Mouse (Mus musculus): ENCODE measurements around the gene Sfn.

Gene Sfn

DNA sequence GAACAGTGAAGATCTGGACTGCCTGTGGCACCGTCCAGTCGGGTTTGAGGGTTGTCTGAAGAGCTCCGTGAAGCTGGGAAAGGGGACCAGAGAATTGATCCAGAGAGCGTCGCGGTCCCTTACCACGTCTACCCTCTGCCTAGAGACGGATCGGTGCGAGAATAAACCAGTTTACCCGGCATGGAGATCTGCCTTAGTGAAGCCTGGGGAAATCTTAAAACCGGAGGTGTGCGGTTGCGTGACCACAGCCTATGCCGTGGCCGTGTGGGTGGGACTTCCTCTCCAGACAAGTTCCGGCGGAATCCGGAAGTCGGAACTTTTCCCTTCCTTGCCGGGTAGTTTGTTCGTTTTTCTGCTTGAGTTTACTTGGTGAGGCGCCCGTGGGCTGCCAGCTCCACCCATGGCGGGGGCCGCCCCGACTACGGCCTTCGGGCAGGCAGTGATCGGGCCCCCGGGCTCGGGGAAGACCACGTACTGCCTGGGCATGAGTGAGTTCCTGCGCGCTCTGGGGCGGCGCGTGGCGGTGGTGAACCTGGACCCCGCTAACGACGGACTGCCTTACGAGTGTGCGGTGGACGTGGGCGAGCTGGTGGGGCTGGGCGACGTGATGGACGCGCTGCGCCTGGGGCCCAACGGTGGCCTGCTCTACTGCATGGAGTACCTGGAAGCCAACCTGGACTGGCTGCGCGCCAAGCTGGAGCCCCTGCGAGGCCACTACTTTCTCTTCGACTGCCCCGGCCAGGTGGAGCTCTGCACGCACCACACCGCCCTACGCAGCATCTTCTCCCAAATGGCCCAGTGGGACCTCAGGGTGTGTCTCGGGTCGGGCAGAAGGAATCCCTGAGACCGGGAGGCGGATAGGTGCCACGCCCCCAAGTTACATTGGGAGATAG lies 17.7 kb downstream of the Sfn start, which contains the start of gene Gpn2:
Gene Gpn2 (plus strand): TSS at position 304 of the 893 bp plus-strand sequence.
- DNase-seq (ENCODE audit: low spot score in 2 of 2) = peak; percentile 69 to 78

DNA sequence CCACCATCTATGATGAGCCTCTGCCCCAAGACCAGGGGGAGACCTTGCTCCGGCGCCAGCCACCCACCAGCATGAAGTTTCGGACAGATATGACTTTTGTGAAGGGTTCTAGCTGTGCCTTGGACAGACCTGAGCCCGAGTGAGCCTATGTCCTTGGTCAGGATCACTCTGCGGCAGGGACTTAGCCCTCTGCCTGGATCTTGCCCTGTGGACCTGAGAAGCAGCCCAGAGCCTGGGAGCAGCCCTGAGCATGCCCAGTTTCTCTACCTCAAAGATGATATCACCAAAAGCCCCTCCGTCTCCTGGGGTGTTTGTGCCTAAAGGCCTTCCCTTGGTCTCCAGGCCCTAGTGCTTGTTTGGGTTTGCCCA lies 18.3 kb downstream of the Sfn start:
- no peak for DNase-seq (ENCODE audit: low spot score in 2 of 2)

DNA sequence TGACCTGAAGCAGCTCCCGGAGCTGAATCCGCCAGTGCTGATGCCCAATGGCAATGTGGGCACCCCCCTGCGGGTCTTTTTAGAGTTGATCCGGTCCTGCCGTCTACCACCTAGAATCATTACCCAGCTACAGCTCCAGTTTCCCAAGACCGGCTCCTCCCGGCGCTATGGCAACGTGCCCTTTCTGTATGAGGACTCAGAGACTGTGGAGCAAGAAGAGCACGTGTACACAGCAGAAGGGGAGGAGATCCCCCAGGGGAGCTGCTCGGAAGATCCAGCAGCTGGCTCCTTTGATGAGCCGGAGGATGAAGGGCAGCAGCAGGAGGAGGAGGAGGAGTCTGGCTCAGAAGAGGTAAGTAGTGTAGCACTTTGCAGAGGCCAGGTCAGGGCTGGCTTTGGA lies 24.0 kb downstream of the Sfn start:
- no peak for DNase-seq (ENCODE audit: low spot score in 2 of 2)

DNA sequence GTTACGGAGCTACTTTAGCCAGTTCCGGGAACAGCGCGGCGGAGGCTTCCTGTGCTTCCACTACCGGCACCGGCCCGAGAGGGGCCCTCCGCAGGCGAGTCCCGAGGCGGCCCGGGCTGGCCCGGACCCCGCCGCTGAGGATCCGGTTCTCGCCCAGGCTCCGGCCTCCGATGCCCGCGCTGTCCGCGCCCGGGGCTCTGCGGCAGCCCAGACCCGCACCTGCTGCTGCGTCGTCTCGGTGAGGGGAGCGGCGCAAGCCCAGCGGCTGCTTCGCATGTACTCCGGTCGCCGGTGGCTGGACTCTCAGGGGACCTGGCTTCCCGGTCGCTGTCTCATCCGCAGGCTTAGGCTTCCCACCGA lies 27.1 kb downstream of the Sfn start:
- DNase-seq (ENCODE audit: low spot score in 2 of 2) = no peak

DNA sequence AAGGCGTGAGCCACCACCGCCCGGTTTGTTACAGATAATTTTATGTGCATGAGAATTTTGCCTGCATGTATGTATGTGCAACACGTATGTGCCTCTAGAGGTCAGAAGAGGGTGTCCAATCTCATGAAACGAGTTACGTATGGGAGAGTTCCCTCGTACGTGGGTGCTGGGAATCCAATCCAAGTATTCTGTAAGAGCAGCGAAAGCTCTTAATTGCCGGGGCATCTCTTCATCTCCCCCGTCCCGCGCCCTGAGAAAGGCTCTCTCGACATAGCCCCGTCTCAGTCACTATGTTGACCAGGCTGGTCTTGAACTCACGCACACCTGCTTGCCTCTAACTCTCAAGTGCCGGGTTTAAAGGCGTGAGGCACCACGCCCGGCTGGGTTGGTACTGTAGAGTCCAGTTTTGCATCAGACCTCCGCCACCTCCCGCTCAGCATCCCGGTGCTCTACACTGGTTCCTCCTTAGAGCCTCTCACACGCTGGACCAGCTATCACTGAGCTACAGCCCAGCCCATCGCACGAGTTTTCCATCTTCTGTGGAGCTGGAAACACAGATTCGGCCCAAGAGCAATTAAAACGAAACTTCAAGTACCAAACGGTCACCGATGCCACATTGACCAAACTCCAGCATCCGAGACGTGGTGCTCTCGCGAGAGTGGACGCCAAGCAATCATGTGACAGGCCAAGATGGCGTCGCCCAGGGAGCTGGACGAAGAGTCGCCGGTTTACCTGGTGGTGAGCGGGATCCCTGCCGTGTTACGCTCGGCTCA lies 27.7 kb downstream of the Sfn start, which contains the start of gene Gpatch3:
Gene Gpatch3 (plus strand): TSS at position 676 of the 773 bp plus-strand sequence.
- DNase-seq (ENCODE audit: low spot score in 2 of 2) = peak; percentile 83 to 90

DNA sequence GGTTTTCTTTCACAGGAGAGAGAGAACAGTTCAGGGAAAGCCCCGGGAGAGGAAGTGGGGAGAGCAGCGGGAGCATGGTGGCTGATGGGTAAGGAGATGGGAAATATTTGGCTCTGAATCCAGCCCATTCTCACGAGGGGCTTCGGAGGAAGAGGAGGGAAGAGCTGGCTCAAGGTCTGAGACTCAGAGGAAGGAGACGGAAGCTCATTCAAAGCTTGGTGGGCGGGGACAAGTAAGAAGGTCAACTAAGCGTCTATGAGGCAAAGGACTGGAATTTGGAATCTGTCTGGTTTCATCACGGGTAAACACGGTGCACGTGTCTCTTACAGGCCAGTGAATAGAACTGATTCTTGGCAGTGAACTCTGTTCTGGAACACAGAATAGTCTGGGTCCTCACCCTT lies 31.9 kb downstream of the Sfn start:
- no peak for DNase-seq (ENCODE audit: low spot score in 2 of 2)

DNA sequence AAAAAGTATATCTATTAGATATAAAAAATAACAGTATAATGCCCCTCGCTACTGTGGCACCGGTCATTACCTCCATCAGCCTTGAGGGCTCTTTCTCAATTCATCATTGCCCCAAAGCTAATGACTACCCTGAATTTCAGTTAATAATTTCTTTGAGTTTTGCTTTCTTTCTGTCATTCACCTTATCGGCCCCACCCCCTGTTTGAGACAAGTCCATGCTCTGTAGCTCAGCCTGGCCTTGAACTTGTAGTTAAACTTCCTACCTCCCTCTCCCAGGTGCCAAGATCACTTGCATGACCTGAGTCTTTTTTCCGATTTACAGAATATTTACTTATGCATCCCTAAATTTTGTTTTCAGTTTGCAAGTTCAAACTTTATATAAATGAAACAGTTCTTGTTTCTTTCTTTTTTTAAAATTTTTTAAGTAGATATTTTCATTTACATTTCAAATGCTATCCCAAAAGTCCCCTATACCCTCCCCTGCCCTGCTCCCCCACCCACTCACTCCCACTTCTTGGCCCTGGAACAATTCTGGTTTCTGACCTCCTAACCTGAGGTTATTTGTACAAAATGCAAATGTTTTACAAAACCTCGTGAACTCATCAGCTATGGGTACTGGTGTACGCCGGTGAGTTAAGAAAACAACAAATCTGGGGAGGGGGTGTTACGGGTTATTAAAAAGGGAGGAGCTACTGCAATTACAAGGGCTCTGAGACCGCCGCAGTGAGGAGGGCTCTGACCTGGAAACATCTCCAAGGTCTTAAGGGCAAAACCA lies 32.5 kb downstream of the Sfn start:
- no peak for DNase-seq (ENCODE audit: low spot score in 2 of 2)

DNA sequence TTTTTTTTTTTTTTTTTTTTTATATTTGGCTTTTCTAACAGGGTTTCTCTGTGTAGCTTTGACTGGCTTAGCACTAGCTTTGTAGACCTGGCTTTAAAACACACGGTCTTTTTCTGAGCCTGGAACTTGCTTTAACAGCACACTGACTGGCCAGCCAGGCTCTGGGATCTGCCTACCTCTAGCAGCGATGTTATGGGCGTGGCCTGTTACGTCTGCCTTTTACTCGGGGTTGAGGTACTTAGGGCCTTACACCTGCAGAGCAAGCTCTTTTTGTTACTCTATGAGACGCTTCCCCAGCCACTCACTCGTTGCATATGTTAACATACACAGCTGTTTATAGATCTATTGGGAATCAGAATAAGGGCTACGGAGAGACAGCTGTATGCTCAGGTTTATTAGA lies 34.7 kb downstream of the Sfn start:
- DNase-seq (ENCODE audit: low spot score in 2 of 2) = no peak

DNA sequence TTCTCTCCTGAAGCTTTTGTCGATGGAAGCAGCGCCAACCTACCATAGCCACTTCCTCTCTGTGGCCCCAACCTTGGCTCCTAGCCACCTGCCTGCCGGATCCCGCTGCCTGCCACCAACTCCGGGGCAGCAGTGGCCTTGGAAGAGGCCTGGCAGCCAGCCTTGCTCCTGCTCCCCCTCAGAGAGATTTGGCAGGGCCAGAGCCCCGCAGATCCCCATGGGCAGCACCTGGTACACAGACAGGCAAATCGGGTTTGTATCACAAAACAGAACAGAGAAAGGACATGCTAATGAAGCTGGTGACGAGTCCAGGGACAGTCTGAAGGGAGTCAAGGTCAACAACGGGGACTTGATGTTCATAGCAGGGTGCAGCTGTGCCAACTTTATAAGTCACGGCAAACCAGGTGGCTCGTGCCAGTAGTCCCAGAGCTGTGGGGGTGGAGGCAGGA lies 38.8 kb downstream of the Sfn start:
- DNase-seq (ENCODE audit: low spot score in 2 of 2) = no peak

DNA sequence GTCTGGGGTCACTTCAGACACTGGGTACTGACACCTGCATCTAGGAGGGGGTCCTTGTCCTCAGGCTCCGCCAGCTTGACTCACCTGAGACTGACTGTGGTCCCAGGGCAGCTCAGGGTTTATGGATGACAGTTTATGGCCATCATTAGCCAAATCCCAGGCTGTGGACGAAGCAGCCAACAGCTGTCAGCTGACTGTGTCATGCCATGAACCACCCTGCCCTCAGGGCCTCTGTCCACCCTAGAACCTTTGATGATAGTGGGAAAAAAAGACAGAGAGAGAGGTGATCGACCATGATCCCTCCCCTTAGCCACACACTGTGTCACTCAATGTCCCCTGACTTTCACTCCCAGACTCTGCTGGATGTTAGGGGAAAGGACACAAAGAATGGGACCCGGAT lies 40.3 kb downstream of the Sfn start:
- no peak for DNase-seq (ENCODE audit: low spot score in 2 of 2)

DNA sequence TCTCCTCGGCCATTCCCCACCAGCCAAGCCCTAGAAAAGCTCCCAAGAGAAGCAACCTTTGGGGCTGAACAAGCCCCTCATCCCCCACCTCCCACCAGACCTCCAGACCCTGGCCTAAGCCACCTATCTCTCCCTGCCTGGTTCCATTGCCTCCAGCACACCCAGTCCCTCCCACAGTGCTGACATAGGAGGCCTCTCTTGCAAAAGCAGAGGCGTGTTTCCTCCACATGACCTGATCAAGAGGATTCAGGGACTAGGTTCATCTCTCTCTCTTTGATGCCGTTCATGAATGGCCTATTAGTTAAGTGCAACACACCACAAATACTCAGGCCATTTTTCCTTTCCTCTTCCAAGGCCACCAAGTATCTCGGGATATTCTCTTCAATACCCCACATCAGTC lies 42.1 kb downstream of the Sfn start:
- DNase-seq (ENCODE audit: low spot score in 2 of 2) = no peak

DNA sequence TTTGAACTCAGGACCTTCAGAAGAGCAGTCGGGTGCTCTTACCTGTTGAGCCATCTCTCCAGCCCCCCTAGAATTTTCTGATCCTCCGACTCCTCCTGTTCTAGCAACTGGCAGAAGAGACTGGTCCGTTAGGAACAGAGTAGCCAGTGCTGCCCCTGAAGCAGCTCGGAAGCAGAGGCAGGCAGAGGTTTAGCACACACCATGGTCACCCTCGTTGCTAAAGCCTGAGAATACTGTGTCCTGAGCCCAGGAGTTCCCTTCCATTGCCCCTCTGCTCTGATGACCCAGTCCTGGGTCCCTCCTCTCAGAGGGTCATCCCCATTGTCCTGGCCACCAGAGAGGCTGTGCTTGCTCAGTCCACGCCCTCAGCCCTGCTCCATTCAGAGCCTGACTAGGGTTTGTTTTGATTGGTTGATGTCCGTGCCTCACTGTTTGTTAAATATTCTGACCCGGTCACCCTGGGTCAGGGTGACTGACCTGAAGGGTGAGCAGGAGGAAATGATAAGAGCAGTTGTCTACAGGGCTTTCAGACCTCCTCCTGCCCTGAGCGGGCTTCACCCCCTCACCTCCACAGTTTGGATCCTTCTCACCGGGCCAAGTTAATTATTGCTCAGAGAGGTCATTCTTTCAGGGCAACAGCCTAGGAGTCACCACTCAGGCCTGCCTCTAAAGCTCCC lies 44.8 kb downstream of the Sfn start:
- DNase-seq (ENCODE audit: low spot score in 2 of 2) = no peak

DNA sequence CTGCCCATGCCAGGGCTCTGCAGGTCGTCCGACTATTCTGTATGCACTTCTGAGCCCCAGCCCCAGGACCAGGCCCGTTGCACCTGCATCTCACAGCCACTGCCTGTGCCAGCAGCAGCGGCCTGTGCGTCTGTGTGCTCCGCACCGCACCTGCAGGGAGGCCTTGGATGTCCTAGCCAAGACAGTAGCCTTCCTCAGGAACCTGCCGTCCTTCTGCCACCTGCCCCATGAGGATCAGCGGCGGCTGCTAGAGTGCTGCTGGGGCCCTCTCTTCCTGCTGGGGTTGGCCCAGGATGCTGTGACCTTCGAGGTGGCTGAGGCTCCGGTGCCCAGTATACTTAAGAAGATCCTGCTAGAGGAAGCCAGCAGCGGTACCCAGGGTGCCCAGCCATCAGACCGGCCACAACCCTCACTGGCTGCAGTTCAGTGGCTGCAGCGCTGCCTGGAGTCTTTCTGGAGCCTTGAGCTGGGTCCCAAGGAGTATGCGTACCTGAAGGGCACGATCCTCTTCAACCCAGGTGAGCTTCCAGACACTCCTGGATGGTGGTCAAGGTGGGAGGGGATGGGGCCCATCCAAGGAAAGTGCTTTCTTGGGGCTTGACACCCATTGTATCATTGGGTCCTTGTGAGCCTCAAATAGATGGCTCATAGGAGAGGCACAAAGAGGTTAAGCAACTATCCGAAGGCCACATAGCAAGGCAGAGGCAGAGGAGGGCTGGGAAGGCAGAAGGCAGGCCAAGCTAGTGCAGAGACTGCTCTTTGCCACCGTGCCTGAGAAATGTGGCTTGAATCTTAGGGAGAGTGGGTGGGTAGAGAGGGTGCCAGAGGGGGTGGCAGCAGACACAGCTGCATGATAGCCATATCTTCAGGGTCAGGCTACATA lies 48.3 kb downstream of the Sfn start:
- no peak for DNase-seq (ENCODE audit: low spot score in 2 of 2)

DNA sequence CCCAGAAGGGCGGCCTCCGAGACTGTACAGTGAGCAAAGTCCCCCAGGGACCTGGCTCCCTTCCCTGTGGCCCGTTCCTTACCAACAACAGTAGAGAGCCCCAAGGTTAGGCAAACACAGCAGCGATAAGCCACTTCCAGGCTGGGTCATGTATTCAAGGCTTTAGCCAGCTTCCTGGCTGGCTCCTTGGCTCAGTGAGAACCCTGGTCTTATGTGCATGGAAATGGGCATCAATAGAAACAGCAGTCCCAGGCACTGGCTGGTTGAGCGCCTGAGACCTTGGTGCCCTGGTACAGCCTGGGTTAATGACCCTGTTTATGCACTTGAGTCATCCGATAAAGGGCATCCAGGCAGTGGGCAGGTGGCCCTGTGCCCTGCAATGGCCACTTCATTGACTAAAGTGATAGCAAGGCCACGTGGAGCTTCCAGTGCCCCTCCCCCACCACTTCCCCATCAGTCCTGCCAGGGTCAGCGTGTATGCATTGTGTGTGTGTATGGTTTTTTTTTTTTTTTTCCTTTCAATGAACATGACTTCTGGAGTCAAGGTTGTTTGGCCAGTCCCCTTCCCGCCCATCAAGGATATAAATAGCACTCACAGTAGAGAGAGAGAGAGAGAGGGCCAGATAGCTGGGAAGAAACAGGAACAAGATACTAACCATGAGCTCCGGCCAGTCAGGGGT lies 49.1 kb downstream of the Sfn start, which contains the start of gene Nr0b2:
Gene Nr0b2 (plus strand): TSS at position 609 of the 680 bp plus-strand sequence.
- DNase-seq (ENCODE audit: low spot score in 2 of 2) = no peak

DNA sequence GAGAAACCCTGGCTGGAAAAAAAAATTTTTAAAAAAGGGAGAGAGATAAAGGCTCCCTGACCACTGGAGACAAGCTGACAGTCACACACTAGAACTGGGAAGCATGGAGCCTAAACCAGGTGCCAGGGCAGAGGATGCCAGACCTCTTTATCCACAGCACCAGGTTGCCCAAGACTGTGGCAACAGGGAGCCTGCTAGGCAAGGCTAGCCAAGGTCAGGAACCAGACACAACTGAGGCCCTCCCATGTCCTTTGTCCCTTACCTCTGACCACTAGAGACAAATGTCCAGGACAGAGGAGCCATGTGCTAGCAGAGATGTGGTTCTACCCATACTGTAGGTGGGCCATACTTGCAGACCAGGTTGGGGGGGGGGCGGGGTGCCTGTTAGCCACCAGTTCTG lies 49.9 kb downstream of the Sfn start:
- DNase-seq (ENCODE audit: low spot score in 2 of 2) = no peak

Measured in frontal cortex, postnatal 10 days (tissue).